Mouse (Mus musculus) C2C12 (cell line): ENCODE data around the gene Cep63.

Experiments
- CTCF ChIP-seq: IDR thresholded peaks from one replicate; pipeline ENCODE4 v1.5.1; 2011; ENCODE audit not compliant: control insufficient read depth, insufficient read depth, insufficient read length
- MAX ChIP-seq: IDR thresholded peaks from one replicate; pipeline ENCODE4 v1.6.1; 2011; ENCODE audit warnings: mild to moderate bottlenecking, control low read depth
- USF1 ChIP-seq: IDR thresholded peaks from one replicate; pipeline ENCODE4 v1.6.1; 2011; ENCODE audit warnings: low read depth, mild to moderate bottlenecking, control low read depth, moderate library complexity

DNA sequence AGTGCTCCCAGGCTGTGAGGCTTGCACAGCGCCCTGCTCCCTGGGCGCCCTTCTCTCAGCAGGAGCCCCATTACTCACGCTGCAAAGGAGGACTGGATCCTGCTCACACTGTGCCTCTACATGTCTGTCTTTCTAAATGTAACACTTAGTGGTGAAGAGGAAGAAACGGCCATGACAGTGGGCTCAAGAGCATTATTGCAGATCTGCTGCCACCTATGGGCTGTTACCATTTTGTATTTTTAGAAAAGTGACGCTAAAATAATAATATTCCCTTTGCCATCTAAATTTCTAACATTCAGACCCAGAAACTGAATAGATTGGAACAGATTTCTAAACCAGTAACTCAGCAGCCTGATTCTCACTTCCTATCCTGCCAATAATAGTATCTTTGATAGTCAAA, 18.9 kb downstream of the Cep63 start:
- TF ChIP-seq CTCF (no peak), USF1 (no peak), MAX (no peak)
